ENCODE assay signal across 18 mouse cellular contexts in genomic region chr2:73347766-73348165, GRCm38 (mm10). TPM values are rescaled to one million over a fixed set of nuclear protein-coding genes. Genes with fewer than 3 reads are reported as not detected.
DNase-seq lines count a peak whose midpoint lies in the region; ATAC-seq lines count a peak whose summit lies in the region.
"Had no signal": no experiment of that assay in that cellular context is flagged by ENCODE, and none has a peak within 500 bp of the region (broad histone marks: within the 10 kb centered on the region; RNA-seq: fewer than 3 reads in every experiment).

No protein-coding gene starts in this region.

- no peak overlapping the region; the same call in 1 of the 2 replicates for H3K4me2 ChIP-seq in hindbrain, embryonic 15.5 days
- H3K4me2 ChIP-seq in hindbrain, embryonic 16.5 days (ENCODE audit: low read length): no peak overlapping the region
- peak overlapping the region; percentile 1; the same call in 1 of the 2 replicates for H3K4me2 ChIP-seq in lung, embryonic 15.5 days
- H3K4me2 ChIP-seq in limb, embryonic 13.5 days (replicated peaks): 0 out of 2 replicates have a peak overlapping the region, but pooled peaks have one; percentile 9
- H3K4me2 ChIP-seq: forebrain, embryonic 13.5 days had no signal

- whole genome bisulfite sequencing in hindbrain, embryonic 15.5 days: 43% methylated on average over 9 of the region's 9 CpGs
- 41% methylated on average over 9 of the region's 9 CpGs for WGBS in hindbrain, embryonic 16.5 days
- WGBS in lung, embryonic 15.5 days: 47% methylated on average over 9 of the region's 9 CpGs
- 36% methylated on average over 9 of the region's 9 CpGs for WGBS in limb, embryonic 13.5 days

- no peak for ATAC-seq in hindbrain, embryonic 15.5 days (ENCODE audit: low FRiP score, low read depth)
- ATAC-seq in hindbrain, embryonic 16.5 days: no peak
- no peak for ATAC-seq in lung, embryonic 15.5 days (ENCODE audit: borderline replicate concordance, extremely low read depth, low FRiP score, low TSS enrichment)
- ATAC-seq in limb, embryonic 13.5 days (ENCODE audit: low FRiP score, low read depth): no peak
- ATAC-seq: forebrain, embryonic 13.5 days; intestine, embryonic 16.5 days; liver, postnatal 0 days had no signal

- H3K9me3 ChIP-seq in hindbrain, embryonic 15.5 days: no peaks in the 10 kb centered on the region
- no peaks in the 10 kb centered on the region for H3K9me3 ChIP-seq in hindbrain, embryonic 16.5 days (ENCODE audit: control insufficient read depth, low read length)
- no peaks in the 10 kb centered on the region for H3K9me3 ChIP-seq in lung, embryonic 15.5 days
- H3K9me3 ChIP-seq in limb, embryonic 13.5 days: no peaks in the 10 kb centered on the region
- H3K9me3 ChIP-seq: forebrain, embryonic 13.5 days had no signal

- H3K36me3 ChIP-seq in hindbrain, embryonic 15.5 days: no peaks in the 10 kb centered on the region
- H3K36me3 ChIP-seq in hindbrain, embryonic 16.5 days (ENCODE audit: control insufficient read depth, insufficient read depth, low read length): no peaks in the 10 kb centered on the region
- H3K36me3 ChIP-seq in lung, embryonic 15.5 days: no peaks in the 10 kb centered on the region
- no peaks in the 10 kb centered on the region for H3K36me3 ChIP-seq in limb, embryonic 13.5 days

- no peak overlapping the region for H3K9ac ChIP-seq in hindbrain, embryonic 15.5 days
- H3K9ac ChIP-seq in hindbrain, embryonic 16.5 days (ENCODE audit: low read depth, low read length): no peak overlapping the region
- H3K9ac ChIP-seq in lung, embryonic 15.5 days: no peak overlapping the region
- no peak overlapping the region for H3K9ac ChIP-seq in limb, embryonic 13.5 days
- H3K9ac ChIP-seq: forebrain, embryonic 13.5 days; liver, postnatal 0 days had no signal

- no peak for DNase-seq in lung, postnatal 10 days
- peak; percentile 23 for DNase-seq in Muller cell, postnatal 12 days (ENCODE audit: inconsistent ontology term)
- no peak for DNase-seq in urinary bladder, postnatal 14 days (ENCODE audit: low spot score)
- DNase-seq: B cell, adult 2 months; cerebellum, adult 2 months; cerebellum, postnatal 36 days; gastrocnemius, postnatal 14 days; heart, adult 2 months; heart, postnatal 4 days; liver, postnatal 0 days; right cerebral cortex, postnatal 25 days; thymus, postnatal 36 days had no signal

- 0 out of 2 replicates have a peak overlapping the region, but pooled peaks have one; percentile 2 for H3K27ac ChIP-seq in hindbrain, embryonic 15.5 days (replicated peaks)
- no peak overlapping the region for H3K27ac ChIP-seq in hindbrain, embryonic 16.5 days (ENCODE audit: low read depth, low read length)
- no peak overlapping the region for H3K27ac ChIP-seq in lung, embryonic 15.5 days
- H3K27ac ChIP-seq in limb, embryonic 13.5 days: no peak overlapping the region
- H3K27ac ChIP-seq: heart, adult 2 months had no signal

- no peaks in the 10 kb centered on the region for H3K27me3 ChIP-seq in hindbrain, embryonic 15.5 days
- H3K27me3 ChIP-seq in hindbrain, embryonic 16.5 days (replicated peaks; ENCODE audit: control insufficient read depth, insufficient read depth, low read length): no peaks in the 10 kb centered on the region
- no peaks in the 10 kb centered on the region for H3K27me3 ChIP-seq in lung, embryonic 15.5 days
- no peaks in the 10 kb centered on the region for H3K27me3 ChIP-seq in limb, embryonic 13.5 days
- H3K27me3 ChIP-seq: forebrain, embryonic 13.5 days had no signal

- no peak overlapping the region for H3K4me3 ChIP-seq in hindbrain, embryonic 15.5 days
- no peak overlapping the region for H3K4me3 ChIP-seq in hindbrain, embryonic 16.5 days (ENCODE audit: low read length)
- H3K4me3 ChIP-seq in lung, embryonic 15.5 days: no peak overlapping the region
- H3K4me3 ChIP-seq in limb, embryonic 13.5 days: no peak overlapping the region
- H3K4me3 ChIP-seq: forebrain, embryonic 13.5 days; heart, adult 2 months had no signal

- H3K4me1 ChIP-seq in hindbrain, embryonic 15.5 days (replicated peaks): peaks cover 7% of the 10 kb centered on the region; the same call in 1 of the 2 replicates
- H3K4me1 ChIP-seq in hindbrain, embryonic 16.5 days (ENCODE audit: control insufficient read depth, insufficient read depth, low read depth, low read length): peaks cover 3% of the 10 kb centered on the region; the same call in 1 of the 2 replicates
- H3K4me1 ChIP-seq in lung, embryonic 15.5 days: peaks cover 11% of the 10 kb centered on the region; the same call in 1 of the 2 replicates
- H3K4me1 ChIP-seq in limb, embryonic 13.5 days: peaks cover 14% of the 10 kb centered on the region

RNA-seq across cellular contexts. Expression of gene Cir1, which starts 35.3 kb away (rescaled TPM):
- 26.2 and 29.0 TPM in 2 replicates for polyA plus RNA-seq in hindbrain, embryonic 15.5 days (2015; fragmentation: Nextera tagmentation; extraction: Ambion mirVana)
- polyA plus RNA-seq in hindbrain, embryonic 16.5 days (2015; fragmentation: Nextera tagmentation; extraction: Ambion mirVana): 20.9 and 23.8 TPM in 2 replicates
- 24.5 and 25.7 TPM in 2 replicates for polyA plus RNA-seq in lung, embryonic 15.5 days (2015; fragmentation: Nextera tagmentation; extraction: Ambion mirVana)
- polyA plus RNA-seq in limb, embryonic 13.5 days (2015; fragmentation: Nextera tagmentation; extraction: Ambion mirVana): 28.6 and 33.3 TPM in 2 replicates

RNA-seq across cellular contexts. Expression of gene Scrn3, which starts 35.4 kb away (rescaled TPM):
- 7.3 and 8.2 TPM in 2 replicates for polyA plus RNA-seq in hindbrain, embryonic 15.5 days (2015; fragmentation: Nextera tagmentation; extraction: Ambion mirVana)
- polyA plus RNA-seq in hindbrain, embryonic 16.5 days (2015; fragmentation: Nextera tagmentation; extraction: Ambion mirVana): 8.2 and 8.4 TPM in 2 replicates
- polyA plus RNA-seq in lung, embryonic 15.5 days (2015; fragmentation: Nextera tagmentation; extraction: Ambion mirVana): 18.1 and 21.1 TPM in 2 replicates
- 14.3 and 16.3 TPM in 2 replicates for polyA plus RNA-seq in limb, embryonic 13.5 days (2015; fragmentation: Nextera tagmentation; extraction: Ambion mirVana)

RNA-seq across cellular contexts. Expression of gene Gpr155, which starts 38.6 kb away (rescaled TPM):
- polyA plus RNA-seq in hindbrain, embryonic 15.5 days (2015; fragmentation: Nextera tagmentation; extraction: Ambion mirVana): 14.1 and 14.4 TPM in 2 replicates
- polyA plus RNA-seq in hindbrain, embryonic 16.5 days (2015; fragmentation: Nextera tagmentation; extraction: Ambion mirVana): 12.8 and 14.6 TPM in 2 replicates
- 6.3 and 6.4 TPM in 2 replicates for polyA plus RNA-seq in lung, embryonic 15.5 days (2015; fragmentation: Nextera tagmentation; extraction: Ambion mirVana)
- polyA plus RNA-seq in limb, embryonic 13.5 days (2015; fragmentation: Nextera tagmentation; extraction: Ambion mirVana): 4.7 and 5.5 TPM in 2 replicates

Comparison
In these comparisons a context has a peak if more than half of its experiments do, and no peak if none do; other contexts are left out.
1. H3K4me2 ChIP-seq: peak in lung, embryonic 15.5 days (single experiment) and limb, embryonic 13.5 days (single experiment); none in hindbrain, embryonic 15.5 days (single experiment) and hindbrain, embryonic 16.5 days (single experiment).